Mouse (Mus musculus): ENCODE results near the gene Hipk2.

The Hipk2 gene

DNA sequence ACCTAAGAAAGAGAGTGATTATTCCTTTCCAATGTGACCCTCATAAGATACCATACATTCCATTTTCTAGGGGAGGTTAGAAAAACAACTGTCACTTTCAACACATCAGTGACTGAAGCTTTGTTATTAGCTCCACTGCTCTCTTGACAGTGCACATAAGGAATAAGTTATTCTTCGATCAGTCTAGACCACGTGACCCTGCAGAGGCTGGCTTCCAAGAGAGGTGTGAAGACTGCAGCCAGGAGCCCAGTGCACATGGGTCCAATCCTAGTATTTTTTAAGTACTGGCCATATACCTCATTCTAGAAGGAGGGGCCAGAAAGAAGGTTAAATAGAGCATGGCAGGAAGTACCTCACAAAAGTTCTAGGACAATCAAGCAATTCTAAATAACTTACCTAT is 122.9 kb downstream of the Hipk2 start:
- no peak for DNase-seq (ENCODE audit: low spot score)

DNA sequence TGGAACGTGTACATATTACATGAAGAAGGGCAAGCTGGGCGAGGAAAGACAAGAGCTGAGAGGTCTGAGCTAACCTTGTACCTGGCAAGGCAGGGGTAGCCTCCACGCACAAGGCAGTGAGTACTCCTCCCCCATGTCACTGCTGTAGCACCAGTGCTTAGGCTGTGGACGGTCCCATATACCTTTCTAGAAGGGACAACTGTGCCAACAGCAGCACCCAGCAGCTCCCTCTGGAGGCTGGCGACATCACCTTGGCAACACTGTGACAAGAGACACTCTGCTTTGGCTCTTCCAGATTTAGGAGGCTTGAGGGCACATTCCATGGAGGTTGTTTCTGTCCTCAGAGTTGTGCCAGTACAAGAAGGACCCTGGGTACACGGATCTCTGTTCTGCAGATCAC is 123.5 kb downstream of the Hipk2 start:
- no peak for DNase-seq (ENCODE audit: low spot score)

DNA sequence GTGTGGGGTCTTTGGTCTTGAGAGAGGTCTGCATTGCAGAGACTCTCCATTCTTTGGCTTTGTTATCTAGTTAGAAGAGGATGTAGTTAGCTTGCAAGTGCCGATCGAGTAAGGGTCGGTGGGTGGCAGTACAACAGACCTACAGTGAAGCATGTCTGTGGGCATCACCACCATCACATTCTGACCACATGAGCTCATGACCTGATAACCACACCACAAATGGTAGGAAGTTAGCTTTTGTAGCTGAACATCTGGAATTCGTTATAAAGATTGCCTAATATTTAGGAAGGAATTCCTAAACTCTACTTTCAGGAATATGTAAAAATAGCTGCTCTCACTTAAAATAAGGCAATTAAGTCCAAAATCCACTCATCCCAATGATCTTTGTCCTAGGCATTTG is 127.9 kb downstream of the Hipk2 start:
- no peak for DNase-seq (ENCODE audit: low spot score)

DNA sequence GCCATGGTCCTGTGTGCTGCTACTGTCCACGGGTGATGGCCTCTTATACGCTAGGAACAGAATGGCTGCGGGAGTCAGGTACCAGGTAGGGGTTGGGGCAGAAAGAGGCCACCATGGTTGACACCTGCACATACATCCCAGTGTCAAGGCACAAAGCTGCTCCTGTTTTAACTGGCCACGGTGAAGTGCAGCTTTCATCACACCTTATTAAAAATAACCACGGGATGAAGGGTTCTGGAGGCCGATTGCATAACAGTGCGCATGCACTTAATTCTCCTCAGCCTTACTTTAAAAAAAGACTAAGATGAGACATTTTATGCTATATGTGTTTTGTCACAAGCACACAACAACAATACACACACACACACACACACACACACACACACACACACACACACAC is 132.6 kb downstream of the Hipk2 start:
- no peak for DNase-seq (ENCODE audit: low spot score)

DNA sequence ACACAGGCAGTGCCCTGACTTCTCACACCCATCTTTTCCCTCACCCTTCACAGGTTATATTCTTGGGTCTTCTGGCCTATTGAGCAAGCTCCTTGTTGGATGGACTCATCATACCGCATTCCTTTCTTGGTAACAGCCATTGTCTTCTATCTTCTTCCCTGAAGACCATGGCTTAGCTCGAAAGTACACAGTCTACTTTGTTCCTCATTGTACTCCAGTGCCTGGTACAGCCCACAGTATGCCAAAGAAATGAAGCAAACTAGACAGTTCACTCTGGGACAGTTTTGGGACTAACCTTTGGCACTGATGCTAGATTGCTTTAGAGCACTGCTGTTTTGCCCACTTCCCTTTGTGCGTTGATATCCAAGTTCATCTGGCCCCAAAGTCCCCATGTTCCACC is 133.5 kb downstream of the Hipk2 start:
- DNase-seq (ENCODE audit: low spot score), result no peak

DNA sequence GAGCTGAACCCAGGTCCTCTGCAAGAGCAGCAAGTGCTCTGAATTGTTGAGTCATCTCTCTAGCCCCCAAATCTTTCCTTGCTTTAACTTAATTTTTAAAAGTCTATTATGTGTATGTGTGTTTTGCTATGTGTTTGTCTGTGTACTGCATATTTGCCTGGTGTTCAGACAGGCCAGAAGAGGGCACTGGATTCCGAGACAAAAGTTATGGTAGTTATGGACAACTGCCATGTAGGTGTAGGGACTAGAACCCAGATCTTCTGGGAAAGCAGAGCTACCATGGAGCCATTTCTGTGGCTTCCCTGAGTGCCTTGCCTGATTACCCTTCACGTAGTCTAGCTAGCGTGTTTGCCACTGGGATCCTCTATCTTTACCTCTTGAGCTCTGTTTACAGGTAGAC is 134.9 kb downstream of the Hipk2 start:
- DNase-seq (ENCODE audit: low spot score), result no peak

DNA sequence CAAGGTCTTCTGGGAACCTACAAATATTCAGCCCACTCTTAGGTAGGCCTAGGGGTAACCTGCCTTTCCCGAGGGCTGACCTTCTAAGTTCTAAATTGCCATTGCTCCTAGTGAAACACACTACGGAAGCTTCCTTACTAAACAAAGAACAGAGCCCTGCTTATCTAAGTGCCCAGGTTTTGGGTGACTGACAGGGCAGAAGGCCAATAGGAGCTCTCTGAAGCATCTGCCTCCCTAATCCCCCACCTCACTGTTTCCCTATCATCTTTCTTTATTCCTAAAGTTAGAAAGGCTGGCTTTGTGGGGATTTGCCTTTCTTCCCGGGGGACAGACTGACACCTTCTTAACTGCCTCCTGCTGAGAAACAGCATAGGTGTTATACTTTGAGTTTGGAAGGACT is 136.7 kb downstream of the Hipk2 start:
- no peak for DNase-seq (ENCODE audit: low spot score)

DNA sequence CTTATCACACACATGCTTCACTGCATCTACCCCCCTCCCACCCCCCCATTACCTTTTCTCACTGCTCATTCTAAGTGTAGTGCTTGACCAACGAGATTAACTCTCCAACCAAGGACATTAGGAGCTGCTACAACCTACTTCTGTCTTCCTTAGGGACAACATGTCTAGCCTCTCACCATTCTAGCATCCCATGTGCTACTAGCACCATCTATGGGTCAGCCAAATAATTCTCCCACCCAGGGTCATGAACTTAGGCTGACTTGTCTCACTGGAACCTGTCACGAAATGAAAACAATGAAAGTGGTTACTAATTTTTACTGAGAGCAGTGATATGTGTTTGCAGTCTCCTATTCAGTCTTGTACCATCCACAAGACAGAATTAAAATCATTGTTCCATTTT is 138.2 kb downstream of the Hipk2 start:
- DNase-seq (ENCODE audit: low spot score), result no peak

DNA sequence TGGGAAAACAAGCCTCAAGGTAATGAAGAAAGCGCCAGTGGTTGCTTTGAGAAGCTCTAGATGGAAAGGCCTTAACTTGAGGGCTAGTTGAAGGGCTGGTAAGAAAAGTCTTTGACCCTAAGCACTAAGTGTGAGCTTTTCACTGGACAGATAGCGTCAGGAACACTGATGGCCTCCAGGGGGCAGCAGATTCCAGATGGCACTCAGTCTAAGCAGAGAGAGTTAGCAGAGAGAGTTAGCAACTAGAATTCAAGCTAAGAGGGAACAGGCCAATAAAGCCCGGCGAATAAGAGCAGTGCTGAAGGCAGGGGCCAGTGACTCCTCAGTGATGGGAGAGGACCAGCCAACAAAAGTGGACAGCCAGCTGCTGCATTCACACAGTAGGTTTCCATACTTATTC is 139.7 kb downstream of the Hipk2 start:
- DNase-seq (ENCODE audit: low spot score), result peak; percentile 53

DNA sequence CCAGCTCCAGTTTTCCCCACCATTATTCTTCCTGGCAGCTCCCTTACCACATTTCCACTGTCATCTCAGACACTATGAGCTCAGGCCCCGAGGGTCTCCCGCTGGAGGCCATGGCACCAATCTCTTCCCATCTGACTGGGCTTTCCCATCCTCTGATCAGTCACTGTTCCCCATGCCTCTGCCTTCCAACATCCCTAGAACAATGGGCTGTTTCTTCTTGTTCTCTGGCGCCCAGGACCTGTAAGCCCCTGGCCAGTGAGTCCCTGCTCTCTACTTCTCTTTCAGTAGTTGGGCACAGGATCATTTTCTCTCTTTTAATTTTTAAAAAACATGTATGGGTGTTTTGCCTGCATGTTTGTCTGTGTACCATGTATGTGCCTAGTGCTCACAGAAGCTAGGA is 143.3 kb downstream of the Hipk2 start:
- no peak for DNase-seq (ENCODE audit: low spot score)

DNA sequence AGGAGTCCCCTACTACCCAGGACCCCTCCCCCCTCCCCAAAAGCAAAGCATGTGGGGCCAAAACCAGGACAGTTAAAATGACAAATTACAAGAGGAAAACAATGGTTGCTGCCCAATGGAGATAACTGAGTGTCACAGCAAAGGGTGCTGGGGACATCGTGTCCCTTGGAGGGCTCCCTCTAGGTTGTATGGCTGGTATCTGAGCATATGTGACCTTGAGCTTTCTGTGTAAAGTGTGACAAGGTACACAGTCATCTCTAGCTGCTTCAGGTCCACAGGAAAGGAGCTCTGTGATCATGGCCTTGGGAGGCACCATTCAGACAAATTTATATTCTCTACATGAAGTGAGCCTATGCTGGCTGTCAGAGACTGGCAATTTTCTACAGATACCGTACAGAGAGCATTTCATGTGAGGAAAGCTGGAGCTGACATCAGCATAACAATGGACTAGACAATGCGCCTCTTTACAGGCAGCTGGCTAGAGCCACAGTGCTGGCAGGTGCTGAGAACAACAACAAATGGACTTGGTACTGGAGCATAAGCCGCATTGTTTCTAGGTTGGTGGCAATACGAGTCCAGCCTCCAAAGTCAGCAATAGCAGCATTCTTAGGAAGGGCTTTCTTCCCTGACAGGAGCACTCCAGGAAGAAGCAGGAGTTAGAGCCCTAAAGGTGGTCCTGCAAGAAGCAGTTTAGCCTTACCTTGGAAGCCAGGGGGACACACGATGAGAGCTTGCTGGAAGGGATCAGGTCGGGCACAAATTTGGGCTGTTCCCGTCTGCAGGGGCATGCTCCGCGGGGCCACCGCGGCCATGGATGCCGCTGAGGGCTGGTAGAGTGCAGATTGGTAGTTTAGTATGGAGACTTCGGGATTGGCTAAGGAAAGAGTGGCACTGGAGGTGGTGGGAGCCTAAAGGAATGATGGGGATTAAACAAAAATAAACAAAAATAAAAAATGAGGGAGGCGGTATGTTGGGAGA is 145.5 kb downstream of the Hipk2 start:
- DNase-seq (ENCODE audit: low spot score), result no peak

DNA sequence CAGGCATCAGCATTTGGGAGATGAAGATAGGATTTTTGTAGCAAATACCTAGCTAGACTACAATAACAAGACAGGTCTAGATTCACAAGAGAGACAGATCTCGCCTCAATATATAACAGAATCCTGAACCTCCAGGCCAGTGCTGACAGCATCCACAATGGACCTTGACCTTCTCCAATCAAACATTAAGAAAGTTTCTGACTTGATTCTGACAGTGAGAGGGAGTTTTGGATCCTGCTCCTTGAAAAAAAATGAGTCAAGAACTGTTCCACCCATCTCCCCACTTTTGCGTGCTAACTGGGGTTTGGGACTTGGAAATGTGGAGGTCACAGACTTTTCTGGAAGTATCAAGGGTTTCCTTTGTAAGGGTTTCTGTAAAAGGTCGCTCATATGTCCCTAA is 150.4 kb downstream of the Hipk2 start:
- no peak for DNase-seq (ENCODE audit: low spot score)

DNA sequence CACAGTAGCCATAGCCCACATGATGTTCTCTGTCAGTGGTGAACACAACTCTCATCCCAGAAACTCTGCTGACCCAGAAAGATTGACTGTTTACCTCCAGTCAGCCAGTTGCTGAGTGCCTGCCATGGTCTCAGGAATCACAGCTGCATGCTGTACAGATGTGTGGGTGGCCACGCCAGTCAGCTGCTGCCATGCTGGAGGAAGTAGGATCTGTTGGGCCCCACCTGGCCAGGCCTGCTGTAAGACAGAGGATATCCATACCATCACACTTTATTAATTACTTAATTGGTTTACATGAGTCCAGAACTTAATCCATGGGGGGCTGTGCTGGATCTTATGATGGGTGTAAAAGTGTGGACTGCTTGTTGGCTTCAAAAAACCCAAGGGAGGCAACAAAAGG is 154.6 kb downstream of the Hipk2 start:
- no peak for DNase-seq (ENCODE audit: low spot score)

DNA sequence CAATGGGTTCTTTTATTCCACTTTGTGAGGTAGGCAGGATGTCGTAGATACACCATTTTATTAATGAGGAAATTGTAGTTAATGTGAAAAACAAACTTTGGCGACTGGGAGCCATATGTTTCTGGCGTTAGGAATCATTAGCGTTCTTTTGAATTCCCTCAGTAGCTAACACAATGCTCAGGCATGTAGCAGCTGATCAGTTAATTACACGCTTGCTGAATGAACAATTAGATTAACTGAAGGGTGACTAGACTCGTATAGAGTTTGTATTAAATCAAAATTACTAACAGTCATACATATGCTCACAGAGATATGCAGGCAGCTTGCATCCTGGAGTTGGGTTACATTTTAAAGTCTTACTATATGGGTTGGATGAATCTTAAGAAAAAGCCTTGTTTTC is 156.7 kb downstream of the Hipk2 start:
- DNase-seq (ENCODE audit: low spot score), result no peak

DNA sequence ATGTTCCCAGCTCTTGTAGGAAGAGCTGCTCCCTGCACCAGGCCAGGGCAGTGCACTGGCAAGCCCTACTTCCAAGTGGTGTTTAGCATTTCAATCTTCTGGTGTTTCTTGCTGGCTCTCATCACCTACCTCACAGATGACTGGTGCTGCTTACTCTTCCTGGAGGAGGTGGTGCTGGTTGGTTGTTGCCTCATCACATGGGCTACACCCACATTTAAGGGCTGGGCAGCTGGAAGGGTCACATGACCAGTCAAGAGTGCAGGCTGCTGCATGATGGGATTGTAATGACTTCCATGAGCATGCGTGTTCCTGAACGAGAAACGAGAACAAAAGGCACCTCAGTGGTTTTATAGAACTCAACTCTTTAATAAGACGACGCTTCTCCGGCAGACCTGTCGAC is 157.3 kb downstream of the Hipk2 start:
- DNase-seq (ENCODE audit: low spot score), result no peak

DNA sequence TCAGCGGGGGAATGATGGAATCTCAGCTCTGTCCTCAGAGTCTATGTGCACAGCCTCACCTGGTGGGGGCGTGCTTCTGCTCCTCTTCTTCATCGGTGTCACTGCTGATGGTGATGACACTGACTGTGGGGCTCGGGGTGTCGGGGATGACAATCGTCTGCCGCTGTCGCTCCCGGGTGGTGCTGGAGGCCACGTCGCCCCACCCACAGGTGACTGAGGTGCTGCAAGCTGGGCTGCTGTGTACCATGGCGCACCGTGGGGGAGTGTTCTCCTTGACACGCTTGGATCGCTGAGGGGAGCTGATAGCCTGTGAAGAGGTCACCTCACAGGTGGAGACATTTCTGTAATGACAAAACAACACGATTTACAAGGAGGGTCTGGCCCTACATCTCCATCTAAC is 160.1 kb downstream of the Hipk2 start:
- DNase-seq (ENCODE audit: low spot score), result no peak

DNA sequence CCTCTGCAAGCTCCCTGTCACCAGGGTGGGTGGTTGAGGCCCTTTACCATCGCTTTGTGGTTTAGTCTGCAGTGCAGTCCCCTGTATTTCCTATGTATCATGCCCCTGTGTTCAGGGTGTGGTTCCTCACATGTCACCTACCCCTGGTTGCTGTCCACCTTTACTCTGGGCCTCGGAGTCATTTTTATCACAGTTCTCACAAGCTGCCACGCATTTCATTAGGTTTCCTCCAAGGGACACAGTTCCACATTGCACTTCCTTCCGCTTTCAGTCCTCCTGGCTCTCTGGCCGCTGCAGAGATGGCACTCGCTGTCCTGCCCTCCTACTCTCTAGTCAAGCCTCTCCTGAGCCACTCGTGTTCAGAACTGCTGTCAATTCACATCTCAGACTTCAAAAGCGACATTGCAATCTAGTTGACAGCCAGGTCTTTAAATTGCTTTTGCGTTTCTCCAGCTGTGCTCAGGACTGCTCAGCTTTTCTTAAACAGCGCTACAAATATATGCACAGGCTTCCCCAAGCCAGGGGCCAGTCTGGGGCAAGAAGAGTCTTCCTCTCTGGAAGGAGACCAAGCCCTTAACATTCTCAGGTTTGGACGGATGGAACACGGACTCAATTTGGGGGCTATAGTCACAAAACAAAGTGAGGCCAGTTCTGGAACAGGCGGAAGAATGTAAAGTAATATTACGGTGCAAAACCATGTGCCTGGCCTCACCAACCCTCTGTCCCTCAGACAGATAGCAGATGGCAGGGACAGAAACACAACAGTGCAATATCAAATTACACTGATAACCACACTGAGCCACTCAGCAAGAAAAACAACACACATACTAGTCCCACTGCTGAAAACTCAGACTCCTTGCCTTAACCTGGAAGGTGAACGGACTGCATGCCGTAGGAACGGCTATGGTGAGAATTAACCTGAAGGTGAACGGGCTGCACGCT is 161.7 kb downstream of the Hipk2 start:
- DNase-seq (ENCODE audit: low spot score), result no peak

DNA sequence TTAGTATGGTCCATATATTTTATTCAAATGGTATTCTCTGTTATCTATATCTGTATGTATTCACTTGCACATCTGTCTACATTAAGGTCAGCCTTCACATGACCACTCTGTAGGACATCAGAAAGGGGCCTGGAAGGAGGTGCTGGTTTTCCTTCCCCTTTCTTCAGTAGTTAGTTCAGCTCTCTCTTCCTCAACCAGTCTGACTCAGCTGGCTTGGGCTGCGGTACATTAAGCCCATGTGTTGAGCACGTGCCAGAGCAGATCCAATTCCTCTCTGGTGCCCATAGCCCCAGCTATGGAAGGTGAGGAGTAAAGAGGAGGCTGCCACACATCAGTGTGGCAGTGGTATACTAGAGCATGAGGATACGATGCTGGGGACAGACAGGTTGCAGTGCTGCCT is 165.5 kb downstream of the Hipk2 start:
- no peak for DNase-seq (ENCODE audit: low spot score)

DNA sequence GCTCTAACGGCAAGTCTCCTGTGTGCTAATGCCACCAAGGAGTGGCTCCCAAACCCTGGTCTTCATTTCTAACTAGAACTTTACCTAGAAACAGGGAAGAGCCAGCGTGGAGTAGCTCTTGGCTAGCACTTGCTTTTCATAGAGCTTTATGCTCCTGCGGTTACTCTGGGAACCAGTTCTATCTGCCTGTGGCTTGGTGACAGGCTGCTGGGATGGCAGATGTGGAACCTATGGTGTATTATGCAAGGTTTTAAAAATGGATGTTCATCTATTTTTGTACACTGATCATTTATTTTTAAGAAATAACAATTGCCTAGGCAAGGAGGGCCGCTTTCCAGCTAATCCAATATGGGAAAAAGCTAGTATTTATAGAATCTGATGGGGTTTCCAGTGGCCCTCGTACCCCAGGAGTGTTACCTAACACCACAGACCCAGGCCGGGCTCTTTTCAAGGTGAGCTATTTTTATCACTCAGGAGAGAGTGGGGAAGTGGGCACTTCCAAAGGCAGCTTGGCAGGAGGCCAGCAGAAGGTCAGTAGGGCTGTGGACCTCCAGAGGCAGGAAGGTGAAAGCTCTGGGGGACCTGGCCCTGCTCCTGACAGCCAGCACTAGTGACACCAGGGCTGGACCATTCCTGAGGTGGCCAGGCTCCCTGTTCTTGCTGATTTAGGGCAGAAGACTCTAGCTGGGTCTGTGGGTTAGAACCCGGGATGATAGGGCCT is 171.5 kb downstream of the Hipk2 start:
- DNase-seq (ENCODE audit: low spot score), result no peak

DNA sequence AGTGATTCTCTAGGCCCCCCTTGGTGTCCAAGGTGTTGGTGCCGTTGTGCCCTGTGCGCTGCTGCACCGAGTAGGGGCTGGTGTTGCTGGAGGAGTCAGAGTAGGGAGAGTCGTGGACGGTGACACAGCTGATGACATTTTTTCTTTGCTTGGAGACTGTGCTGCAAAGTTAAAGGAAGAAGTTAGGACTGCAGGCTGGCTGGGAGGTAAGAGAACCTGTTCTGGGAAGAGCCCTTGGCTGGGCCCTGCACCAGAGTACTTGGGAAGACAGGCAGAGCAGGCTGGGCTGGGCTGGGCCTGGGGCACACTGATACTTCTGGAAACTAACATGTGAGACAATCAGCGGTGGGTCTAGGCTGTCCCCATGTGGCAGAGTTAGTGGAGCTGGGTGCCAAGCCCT is 172.4 kb downstream of the Hipk2 start:
- DNase-seq (ENCODE audit: low spot score), result no peak

DNA sequence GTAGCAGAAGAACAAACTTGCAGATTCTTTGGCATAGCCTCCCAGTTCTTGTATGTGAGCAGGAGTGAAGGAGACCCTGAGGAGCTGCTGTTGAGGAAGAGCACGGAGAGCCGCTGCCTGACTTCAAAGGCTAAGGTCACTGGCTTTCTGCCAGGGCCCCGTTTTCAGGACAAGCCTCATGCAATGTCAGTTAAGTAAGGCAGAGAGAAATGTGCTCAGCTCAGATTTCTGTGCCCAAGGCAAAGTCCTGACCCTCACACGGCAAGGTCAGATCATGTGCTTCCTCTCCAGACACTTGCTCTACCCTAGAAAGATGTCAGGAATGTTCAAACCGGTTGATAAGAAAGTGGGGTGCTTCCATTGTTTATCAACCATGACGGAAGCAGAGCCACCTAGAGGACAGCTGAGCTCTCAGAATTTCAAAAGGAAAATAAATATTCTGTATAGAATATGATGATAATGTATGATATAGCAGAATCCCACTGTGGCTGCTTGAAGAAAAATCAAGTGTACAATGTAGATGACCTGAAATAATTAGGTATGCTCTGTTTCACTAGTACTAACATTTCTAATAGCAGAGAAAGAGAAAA is 173.1 kb downstream of the Hipk2 start:
- DNase-seq (ENCODE audit: low spot score), result peak; percentile 18

DNA sequence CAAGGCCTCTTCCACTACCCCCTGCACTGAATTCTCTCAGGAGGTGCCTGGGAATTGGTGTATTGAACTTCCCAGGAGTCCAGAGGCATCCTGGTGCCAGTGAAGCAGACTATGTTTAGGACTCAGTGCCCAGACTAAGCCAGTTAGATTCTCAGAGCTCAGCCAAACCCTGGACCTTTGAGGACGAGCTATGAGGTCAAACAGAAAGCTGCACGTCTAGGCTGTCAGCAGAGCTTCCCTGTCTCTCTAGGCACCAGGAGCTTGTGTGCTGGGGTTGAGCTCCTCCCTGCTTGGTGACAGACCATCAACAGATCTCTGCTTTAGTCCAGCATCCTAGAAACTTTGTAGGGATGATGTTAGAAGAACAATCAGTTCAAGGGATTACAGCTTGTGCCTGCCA is 174.5 kb downstream of the Hipk2 start:
- no peak for DNase-seq (ENCODE audit: low spot score)
